Mouse (Mus musculus) T-helper 2 cell (primary cell): ENCODE measurements around the gene Zfp366.

Experiments
- in situ Hi-C: fragments of 300-600 bp; cut with MboI, MseI; formaldehyde crosslinking; loops from one replicate; pipeline ENCODE4 v1.15.1; 2025; ENCODE audit warnings: high pct_unique_total_duplicates

Zfp366 gene

DNA sequence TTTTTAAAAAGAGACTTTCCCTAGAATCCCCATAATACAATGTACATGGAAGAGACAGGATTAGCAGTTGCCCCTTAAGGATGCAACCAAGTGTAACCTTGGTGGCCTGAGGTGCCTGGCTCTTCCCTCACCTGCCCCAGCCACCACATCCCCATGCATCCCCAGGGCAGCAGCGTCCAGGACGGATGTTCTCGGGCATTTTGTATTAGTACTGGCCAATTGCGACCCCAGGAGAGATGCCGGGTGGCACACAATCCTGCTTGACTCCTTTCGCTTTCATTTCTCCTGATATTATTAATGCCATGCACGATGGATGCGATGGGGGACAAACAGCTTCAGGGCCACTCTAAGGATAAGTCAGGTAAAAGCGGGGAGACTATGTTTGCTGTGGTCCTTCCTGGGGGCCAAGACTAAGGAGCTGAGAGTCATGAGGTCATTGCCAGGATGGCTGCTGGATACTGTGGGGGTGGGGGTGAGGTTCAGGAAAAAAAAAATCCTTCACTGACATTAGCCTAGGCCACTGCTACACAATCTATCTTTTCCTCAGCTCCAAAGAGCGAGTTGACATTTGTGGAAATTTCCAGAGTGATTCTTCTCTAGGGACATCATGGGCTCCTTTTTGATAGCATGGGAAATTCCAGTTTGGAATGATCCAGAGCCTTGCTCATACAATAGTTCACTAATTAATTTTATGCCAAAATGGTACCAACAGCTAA lies 1.7 kb downstream of the Zfp366 start:
- in situ Hi-C loops = no loop called here

DNA sequence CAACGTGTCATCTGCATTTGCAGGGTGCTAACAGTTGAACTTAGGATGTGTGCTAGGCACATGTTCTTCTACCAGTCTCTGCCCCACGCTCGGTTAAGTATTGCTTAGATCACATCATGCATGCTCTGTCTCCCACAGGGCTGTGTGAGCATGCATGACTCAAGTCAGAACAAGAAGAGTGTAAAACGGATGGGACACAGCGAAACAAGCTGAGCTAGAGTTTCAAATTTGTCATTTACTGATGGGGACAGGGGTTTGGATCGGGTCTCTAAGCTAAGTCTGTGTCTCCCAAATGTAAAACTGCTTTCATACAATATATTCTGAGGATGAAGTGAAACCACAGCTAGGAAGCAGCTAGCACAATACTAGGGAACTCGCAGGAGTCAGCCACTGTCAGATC lies 2.2 kb downstream of the Zfp366 start:
- in situ Hi-C loops = no loop called here

DNA sequence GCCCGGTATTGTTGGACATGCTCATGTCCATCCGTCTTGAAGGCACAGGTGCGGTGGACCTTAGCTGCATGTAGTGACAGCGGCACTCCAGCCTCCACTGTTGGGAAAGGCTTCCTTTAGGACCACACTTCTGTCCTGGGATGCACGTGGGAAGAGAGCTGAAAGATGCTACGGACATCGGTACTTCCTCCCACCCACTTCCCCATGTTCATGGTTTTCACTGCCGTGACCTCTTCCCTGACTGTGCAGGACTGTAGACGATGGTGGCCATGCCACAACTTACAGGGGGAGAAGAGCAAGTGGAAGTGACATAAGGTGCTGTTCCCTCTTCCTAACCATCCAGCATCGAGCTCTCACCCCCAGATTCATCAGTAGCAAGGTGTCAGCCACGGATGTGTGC lies 2.8 kb downstream of the Zfp366 start:
- in situ Hi-C loops = no loop called here

DNA sequence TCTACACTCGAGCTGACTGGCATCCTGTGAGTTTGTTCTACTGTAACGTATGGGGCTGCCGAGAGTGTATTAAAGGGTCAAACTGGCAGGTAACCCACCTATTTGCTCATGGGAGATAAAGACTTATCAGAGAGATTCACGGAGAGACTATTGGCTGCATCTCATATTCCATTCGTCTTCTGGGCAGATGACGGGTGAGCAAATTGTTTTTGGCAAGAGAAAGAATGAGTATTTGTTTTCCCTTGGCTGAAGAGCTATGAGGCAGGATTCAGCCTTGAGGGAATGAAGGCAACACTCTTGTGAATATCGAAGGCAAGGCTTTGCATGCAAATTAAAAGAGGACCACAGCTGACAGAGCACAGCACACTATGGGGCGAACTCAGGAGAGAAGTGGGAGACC lies 4.0 kb downstream of the Zfp366 start:
- in situ Hi-C loops = no loop called here

DNA sequence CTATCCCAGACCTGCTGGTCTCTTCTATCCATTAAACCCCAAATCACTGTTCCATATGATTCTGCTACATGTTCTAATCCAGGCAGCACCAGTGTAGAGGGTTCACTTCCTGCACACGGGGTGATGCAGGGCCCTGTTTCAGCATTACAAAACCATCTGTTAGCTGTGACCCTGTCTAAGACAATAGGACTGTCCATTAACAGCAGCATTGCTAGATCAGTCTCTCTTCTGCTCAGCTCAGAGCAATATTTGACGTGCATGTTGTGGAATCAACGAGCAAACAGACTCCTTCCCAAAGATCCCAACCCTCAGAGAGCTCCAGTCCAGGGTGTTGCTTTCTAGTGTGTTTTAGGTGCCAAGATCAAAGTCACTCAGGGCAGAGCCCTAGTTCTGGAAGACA lies 5.0 kb downstream of the Zfp366 start:
- in situ Hi-C loops = no loop called here

DNA sequence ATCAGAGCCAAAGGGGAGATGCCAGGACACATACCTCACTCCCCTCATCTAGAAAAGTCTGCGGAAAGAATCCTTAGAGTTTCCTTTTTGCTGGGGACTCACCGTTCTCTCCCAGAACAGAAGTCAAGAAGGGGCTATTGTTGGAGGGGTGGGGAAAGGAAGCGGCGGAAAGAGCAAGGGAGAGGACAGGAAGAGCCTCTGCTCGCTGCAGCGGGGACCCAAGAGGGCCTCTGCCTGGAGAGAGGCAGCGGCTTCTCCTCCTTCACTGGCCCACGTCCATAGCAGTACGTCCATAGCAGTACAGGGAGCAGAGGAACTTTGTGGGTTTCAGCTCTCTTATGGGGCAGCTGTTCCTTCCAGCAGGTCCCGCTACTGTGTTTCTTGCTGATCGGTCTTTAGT lies 5.8 kb downstream of the Zfp366 start:
- in situ Hi-C loops = no loop called here

DNA sequence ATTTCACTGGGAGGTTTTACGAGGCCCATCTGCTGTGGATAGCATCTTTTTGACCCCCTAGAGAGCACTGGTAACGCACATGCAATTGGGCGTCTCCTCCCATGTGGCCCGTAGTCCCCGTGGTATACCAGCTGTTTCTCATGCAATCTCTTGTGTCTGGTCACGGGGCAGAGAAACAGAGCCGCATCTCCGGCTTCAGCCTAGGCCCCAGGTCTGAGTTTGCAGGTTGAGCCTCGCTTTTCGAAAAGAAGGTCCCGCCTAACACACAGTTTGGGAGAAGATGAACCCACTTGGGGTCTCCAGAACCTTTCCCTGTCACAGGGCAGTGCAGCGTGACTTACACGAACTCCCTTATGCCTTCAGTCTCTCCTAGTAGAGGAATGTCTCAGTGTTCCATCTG lies 6.4 kb downstream of the Zfp366 start:
- in situ Hi-C loops = no loop called here

DNA sequence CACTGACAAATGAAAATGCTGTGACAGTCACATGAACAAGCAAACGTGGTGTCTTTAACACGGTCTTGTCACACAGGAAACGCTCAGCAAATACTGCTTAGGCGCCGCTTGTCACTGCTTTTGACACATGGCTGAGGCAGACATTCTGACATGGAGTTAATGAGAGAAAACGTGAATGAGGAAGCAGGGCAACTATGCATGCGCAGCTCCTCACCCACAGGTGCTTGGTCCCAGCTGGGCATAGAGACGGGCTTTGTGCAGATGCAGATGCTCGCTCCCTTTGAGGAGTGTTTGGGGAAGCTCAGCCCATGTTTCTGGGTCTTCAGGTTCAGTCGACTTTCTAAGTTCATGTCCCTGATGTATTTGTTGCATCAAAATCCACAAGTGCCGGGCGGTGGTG lies 11.7 kb downstream of the Zfp366 start:
- in situ Hi-C loops = no loop called here

DNA sequence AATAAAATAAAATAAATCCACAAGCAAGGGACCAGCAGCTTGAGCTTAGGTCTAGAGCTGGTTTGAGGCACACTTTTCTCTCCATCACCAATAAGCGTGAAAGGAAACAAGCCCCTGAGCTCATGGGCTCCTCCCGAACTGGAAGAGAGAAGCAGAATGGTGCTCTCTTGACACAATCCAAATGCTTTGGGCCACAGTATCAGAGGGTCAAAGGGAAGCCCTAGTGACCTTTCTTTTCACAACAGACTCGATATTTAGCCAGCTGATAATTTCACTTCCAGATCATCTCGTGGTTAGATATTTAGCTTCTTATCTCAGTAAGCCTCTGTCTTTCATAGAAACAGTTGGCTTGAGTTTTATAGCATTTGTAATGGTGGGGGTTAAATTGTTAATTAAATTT lies 12.2 kb downstream of the Zfp366 start:
- in situ Hi-C loops = no loop called here

DNA sequence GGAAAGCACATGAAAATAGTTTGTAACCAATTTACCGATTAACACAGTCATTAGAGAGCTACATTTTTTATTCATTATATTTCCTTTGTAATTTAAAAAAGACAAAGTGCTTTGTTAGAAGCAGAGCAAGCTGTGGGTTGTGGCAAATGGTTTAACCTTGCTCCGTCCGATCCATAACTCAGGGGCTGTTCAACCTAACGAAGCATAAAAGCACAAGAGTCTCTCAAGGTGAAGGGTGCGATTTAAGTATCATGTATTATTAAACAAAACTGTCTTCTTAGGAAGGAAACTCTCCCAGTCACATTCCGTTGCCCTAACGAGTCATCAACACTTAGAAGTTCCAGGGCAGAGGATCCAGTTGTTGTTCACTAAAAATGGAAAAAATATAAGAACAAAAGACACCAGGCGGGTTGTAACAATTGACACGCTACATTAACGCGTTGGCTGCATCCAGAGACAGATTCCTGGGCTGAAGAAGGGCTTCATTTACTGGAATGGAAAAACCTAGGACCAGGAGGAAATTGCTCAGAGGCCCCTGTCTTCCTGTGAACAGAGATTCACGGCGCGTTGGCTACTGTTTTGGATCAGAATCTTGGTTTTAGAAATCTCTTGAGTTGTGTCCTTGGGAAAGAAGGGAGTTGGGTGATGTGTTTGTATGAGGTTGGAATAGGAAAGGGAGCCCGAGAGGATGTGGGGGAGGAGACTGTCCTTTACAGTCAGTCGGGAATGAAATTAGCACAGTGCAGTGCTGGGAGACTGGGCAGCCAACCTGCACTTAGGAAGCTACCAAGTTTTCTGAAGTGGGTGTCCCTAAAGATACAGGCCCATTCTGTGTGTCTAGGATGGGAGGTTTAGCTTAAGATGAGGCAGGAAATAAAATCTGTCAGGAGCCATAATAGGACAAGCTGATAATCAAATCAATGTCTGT lies 17.3 kb downstream of the Zfp366 start:
- in situ Hi-C loops = no loop called here

DNA sequence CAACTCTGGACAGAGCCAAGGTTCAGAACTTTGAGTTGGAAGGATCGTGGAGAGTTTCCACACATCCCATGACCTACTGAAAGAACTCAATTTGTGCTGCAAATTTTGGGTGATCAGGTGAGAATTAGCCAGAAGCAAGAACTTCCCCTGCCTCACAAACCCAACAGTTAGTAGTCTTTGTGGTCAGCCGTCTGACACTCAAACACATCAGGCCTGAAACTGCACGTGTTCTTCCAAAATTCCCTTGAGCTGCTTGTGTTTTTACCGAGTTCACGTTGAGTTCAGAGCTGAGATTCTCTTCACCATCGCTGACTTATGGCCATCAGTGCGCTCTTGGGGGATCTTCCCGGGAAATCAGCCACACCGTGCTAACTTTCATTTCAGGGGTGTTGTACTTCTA lies 22.6 kb downstream of the Zfp366 start:
- in situ Hi-C loops = no loop called here

DNA sequence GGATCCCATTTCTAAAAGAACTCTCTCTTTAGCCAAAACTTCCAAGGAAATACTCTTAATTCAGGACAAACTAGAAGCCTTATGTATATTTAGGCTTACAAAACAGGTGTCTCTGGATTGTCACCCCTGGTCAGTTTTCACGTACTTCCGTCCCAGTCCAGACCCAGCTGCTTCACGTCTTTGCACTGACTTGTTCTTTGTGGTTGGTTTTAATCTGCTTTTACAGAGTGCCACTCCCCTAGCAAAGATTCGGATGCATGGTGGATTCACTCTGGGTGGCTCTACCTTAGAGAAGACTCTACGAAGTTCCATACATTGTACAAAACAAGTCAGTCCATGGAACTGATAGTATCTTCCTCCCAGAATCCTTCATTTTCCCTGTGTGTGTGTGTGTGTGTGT lies 25.2 kb downstream of the Zfp366 start:
- in situ Hi-C loops = no loop called here

DNA sequence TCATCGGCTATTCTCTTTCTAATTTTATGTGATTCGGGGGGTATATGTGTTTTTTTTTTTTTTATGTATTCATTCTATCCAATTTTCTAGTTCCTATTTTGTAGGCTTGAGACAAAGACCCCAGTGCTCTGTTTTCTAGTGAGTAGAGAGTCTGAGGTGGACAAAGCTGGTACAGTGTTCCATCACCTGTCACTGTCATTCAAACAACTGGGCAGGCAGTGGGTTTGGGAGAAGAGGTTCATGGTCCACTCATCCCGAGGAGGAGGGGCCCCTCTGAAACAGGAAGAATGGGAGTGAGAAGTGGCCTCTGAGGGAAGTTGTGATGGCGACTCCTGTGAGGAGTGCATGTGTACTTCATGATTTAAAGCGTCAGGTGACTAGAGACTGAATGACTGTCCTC lies 26.2 kb downstream of the Zfp366 start:
- in situ Hi-C loops = no loop called here

DNA sequence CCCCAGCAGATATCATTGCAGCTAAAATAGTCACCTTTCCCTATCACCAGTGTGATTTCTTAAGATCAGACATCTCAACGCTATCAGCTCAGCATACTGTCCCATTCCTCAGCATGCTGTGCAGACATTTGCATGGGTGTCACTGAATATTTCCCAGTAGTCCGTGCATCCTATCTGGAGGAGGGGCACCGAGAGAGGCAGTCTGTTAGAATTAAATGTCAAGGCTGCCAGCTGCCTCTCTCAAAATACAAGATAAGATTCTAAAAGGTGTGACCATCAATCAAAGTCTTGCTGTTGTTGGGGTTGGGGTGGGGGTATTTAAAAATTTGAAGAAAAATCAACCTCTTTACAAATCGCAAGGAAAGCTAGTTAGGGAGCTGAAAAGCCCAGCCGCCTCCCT lies 28.4 kb downstream of the Zfp366 start:
- in situ Hi-C loops = no loop called here

DNA sequence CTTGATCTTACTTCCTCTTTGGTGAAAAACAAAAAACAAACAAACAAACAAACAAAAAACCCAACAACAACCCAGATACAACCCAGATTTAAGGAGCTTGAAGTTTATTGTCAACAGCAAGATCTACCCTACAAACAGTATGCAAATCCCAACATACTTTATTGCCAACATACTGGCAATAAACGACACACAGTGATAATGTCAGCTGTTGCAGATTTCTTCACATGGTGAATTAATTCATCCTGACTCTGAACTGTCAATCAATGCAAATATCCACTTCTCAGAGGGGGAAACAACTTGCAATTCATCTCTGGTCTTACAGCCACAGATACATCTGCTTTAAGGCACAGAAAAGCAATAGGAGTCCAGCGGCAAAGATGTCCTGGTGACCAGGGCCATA lies 31.4 kb downstream of the Zfp366 start:
- in situ Hi-C loops = no loop called here

DNA sequence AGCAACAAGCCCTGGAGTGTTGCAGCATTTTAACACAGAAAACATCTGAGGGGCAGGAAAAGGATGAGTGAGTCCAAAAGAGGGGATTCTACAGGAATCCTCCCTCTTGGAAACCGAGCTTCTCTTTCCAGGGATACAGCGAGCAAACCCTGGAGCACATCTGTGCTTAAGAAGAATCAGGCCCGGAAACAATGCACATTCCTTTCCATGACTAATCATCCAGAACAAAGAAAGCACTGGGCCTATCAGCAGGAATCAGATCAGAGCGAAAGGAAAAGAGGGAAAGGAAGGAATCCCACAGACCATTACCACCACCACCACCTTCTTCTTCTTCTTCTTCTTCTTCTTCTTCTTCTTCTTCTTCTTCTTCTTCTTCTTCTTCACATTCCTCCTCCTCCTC lies 33.4 kb downstream of the Zfp366 start:
- in situ Hi-C loops = no loop called here

DNA sequence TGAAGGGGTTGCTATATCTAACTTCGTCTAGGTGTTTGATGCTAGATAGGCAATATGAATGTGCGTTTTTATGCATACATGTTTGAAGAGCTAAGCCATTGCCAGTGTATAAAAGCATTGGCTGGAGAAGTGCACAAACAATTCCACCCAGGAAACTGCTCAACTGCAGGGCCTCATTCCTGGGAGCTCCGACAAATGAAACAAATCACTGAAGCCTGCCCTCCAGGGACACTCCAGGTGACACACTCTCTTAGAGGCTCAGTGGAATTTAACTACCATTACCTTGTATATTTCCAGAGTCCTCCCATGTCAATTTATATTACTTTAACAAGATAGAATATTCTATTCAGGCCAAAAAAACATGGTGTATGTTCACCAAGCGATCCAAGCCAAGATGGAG lies 35.0 kb downstream of the Zfp366 start:
- in situ Hi-C loops = no loop called here

DNA sequence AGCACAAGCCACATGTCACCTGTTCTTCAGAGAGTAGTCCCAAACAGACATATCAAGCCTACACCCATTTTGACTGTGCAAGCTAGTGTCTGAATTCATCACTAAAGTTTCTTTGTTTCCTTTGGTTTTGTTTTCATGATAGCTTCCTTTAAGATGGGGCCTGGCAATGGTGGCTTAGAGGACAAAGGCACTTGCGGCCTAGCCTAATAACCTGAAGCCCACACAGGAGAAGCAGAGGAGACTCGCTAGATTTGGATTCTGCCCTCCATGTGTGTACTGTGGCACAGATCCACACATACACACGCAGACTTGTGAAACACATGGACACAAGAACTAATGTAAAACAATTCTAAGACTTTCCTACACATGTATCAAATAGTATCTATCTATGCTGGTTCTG lies 37.4 kb downstream of the Zfp366 start:
- in situ Hi-C loops = no loop called here

DNA sequence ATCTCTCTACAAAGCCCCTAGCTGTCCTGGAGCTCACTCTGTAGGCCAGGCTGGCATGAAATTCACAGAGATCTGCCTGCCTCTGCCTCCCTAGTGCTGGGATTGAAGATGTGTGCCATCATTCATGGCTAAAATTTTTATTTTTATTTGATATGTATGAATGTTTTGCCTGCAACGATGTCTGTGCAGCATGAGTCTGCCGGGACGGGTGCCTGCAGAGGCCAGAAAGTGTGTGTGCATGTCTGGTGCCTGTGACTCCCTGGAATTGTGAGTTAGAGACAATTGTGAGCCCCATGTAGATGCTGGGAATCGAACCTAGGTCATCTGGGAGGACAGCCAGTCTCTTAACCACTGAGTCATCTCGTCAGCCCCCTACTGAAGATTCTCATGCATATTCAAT lies 37.9 kb downstream of the Zfp366 start:
- in situ Hi-C loops = no loop called here

DNA sequence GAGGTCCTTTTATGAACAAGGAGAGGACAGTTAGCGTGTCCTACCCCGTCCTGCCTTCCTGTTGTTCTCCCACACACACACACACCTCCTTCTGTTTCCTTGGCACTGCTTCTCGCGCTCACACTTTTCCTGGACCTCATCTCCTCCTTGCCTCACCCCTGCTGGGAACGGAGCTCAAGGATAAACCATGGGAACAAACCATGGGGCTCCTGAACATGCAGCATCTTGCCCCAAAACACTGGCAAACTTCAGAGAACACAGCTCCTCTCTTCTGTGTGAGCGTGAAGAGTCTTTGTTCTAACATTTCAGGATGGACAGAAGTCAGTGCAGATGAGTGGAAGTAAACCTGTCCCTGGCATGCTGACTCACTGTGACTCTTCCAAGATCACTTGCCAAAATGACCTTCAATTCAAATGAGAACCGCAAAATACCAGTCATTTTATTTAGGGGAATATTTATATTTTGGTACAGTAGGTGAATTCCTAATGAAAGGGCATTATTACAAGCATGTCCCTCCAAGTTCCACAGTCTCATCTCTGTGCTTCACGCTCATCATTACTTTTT lies 38.8 kb downstream of the Zfp366 start:
- in situ Hi-C loops = no loop called here

DNA sequence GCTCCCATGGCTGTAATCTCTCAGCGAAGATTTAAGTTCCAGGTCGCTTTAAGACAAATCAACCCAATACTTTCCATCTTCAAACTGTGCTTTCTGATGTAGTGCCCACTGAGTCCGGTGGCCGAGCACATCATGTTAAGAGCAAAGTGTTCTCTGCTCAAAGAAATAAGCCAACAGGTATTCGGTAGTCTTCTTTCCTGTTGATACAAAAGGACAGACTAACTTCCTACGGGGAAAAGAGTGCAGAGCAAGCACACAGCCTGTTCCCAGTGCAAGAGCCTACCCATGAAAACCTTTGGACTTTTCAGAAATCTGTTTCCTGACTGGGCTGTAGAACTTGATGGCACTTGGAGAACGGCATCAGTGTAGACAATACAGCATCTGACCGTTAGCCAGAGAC lies 39.3 kb downstream of the Zfp366 start:
- in situ Hi-C loops = no loop called here

DNA sequence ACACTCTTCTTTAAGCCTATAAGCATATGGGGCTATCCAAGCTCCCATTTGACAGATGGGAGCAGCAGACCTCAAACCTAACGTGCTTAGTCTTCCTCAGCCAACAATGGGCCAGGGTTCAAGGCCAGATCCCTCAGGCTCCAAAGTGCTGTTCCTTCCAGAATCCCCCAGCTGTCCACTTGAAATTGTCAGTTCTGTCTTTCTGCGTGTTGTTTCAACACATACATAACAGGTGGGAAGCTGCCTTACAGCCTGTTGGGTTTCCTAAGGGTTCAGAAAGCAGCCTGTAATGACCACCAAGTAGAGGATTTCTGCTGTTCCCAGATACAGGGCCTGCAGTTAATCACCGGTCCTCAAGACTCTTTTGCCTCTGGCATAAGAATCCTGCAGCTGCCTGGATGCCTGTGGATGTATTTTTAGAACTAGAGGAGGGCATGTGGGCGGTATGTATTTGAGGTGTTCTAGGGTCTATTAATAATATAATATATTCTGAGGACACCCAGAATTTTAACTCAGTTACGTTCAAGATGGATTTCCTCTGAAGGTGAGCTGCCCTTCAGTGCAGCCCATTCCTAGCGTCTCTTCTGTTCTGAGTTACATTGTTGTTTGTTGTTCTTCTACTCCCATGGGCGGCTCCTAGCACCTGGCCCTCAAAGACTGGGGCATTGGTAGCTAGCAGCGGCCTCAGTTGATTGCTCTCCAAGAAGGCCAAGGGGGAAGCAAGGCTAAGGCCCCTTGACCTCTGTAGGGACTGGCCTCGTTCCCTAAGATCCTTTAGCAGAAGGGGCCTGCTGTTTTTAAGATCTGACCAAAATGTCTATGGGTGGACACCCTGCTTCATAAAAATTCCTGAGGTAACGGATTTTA lies 41.0 kb downstream of the Zfp366 start:
- in situ Hi-C loops = no loop called here
